Mouse (Mus musculus): ENCODE measurements around the gene Nudt19.
A peak's percentile ranks its signal among the peaks of the same experiment; 100 is the strongest.
"Not testable (repeated sequence)": the region's sequence is repeated elsewhere in the genome, so short reads cannot be mapped to it uniquely, and the experiment has no call there.

Nudt19 gene

GRCm38 (mm10) chr7:35556205-35556603 lies at the start of gene Nudt19:
Nudt19 (minus strand) TSS chr7:35556304.
- DNase-seq (ENCODE audit: low spot score), result no peak

- no peak for DNase-seq (ENCODE audit: low spot score)
Observed at GRCm38 (mm10) chr7:35602766-35603165, 46.7 kb upstream of the Nudt19 start.

- no peak for DNase-seq (ENCODE audit: low spot score)
Observed at GRCm38 (mm10) chr7:35601106-35601505, 45.0 kb upstream of the Nudt19 start.

GRCm38 (mm10) chr7:35600031-35600430 lies 43.9 kb upstream of the Nudt19 start:
- no peak for DNase-seq (ENCODE audit: low spot score)

GRCm38 (mm10) chr7:35599492-35599891 lies 43.4 kb upstream of the Nudt19 start:
- DNase-seq (ENCODE audit: low spot score), result no peak

- DNase-seq (ENCODE audit: low spot score), result no peak
Observed at GRCm38 (mm10) chr7:35594311-35594710, 38.2 kb upstream of the Nudt19 start.

GRCm38 (mm10) chr7:35590731-35591191 lies 34.7 kb upstream of the Nudt19 start:
- no peak for DNase-seq (ENCODE audit: low spot score)

GRCm38 (mm10) chr7:35589485-35589884 lies 33.4 kb upstream of the Nudt19 start:
- DNase-seq (ENCODE audit: low spot score), result no peak

- no peak for DNase-seq (ENCODE audit: low spot score)
Observed at GRCm38 (mm10) chr7:35588680-35589428, 32.8 kb upstream of the Nudt19 start.

- DNase-seq (ENCODE audit: low spot score), result no peak
Observed at GRCm38 (mm10) chr7:35587728-35588127, 31.6 kb upstream of the Nudt19 start.

GRCm38 (mm10) chr7:35586906-35587445 lies 30.9 kb upstream of the Nudt19 start:
- DNase-seq (ENCODE audit: low spot score), result no peak

- DNase-seq (ENCODE audit: low spot score), result peak; percentile 85
Observed at GRCm38 (mm10) chr7:35586055-35586905, 30.2 kb upstream of the Nudt19 start, which contains the start of gene Ankrd27. Ankrd27 (plus strand) TSS chr7:35586244.

GRCm38 (mm10) chr7:35585191-35586054 lies 29.3 kb upstream of the Nudt19 start, which contains the start of gene Rgs9bp:
Rgs9bp (minus strand) TSS chr7:35585582.
- DNase-seq (ENCODE audit: low spot score), result peak; percentile 32

GRCm38 (mm10) chr7:35584786-35585190 lies 28.7 kb upstream of the Nudt19 start:
- peak; percentile 36 for DNase-seq (ENCODE audit: low spot score)

GRCm38 (mm10) chr7:35584068-35584785 lies 28.1 kb upstream of the Nudt19 start:
- no peak for DNase-seq (ENCODE audit: low spot score)

GRCm38 (mm10) chr7:35583476-35584025 lies 27.4 kb upstream of the Nudt19 start:
- DNase-seq (ENCODE audit: low spot score), result no peak

- no peak for DNase-seq (ENCODE audit: low spot score)
Observed at GRCm38 (mm10) chr7:35582719-35583118, 26.6 kb upstream of the Nudt19 start.

- DNase-seq (ENCODE audit: low spot score), result no peak
Observed at GRCm38 (mm10) chr7:35579849-35580248, 23.7 kb upstream of the Nudt19 start.

- not testable (repeated sequence) for DNase-seq (ENCODE audit: low spot score)
Observed at GRCm38 (mm10) chr7:35570883-35571282, 14.8 kb upstream of the Nudt19 start.

GRCm38 (mm10) chr7:35569724-35570123 lies 13.6 kb upstream of the Nudt19 start:
- DNase-seq (ENCODE audit: low spot score), result not testable (repeated sequence)

GRCm38 (mm10) chr7:35565965-35566364 lies 9.9 kb upstream of the Nudt19 start:
- DNase-seq (ENCODE audit: low spot score), result not testable (repeated sequence)
